Mouse (Mus musculus) T-helper 17 cell (primary cell): Measurements from ENCODE around the gene D930048N14Rik.
"Not testable (repeated sequence)": the region's sequence is repeated elsewhere in the genome, so short reads cannot be mapped to it uniquely, and the experiment has no call there.

Experiments
- in situ Hi-C, 2 experiments: fragments of 300-600 bp; cut with MboI, MseI; formaldehyde crosslinking; loops; 1 replicate in 1 of 2; 2 replicates in 1 of 2; pipeline ENCODE4 v1.15.1; 2025; ENCODE audit warnings: high pct_unique_total_duplicates in 2 of 2

The D930048N14Rik gene

DNA sequence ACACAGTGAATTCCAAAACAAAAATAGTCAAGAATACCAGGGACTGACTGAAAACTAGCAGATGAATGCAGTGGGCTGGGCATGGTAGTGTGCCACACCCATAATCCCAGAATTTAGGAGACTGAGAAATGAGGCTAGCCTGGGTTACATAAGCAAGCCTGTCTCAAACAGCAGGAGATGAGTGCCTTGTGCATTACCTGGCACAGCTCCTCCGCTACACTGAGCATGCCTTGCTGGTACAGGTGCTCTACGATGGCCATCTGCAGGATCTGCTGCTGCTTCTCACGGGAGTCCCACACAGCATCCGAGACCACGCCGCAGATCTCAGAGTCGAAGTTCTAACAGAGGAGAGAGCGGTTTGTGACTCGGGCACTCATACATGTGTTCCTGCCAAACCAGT lies 23.3 kb upstream of the D930048N14Rik start:
- in situ Hi-C loops: no loop called here

DNA sequence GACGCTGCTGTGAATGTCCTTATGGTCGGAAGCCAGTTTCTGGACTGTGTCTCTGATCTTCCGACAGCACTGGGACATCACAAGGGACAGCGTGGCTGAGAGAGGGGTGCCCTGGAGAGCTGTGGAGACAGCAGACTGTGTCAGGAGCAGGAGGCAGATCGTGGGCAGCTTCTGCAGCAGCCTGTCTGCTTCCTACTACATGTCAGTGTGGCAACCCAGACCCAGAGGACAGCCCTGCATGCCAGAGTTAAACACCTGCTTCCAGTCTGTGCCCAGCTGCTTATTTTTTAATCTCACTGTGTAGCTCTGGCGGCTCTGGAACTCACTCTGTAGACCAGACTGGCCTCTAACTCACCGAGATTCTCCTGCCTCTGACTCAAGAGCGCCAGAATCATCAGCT lies 22.8 kb upstream of the D930048N14Rik start:
- in situ Hi-C loops: no loop called here

DNA sequence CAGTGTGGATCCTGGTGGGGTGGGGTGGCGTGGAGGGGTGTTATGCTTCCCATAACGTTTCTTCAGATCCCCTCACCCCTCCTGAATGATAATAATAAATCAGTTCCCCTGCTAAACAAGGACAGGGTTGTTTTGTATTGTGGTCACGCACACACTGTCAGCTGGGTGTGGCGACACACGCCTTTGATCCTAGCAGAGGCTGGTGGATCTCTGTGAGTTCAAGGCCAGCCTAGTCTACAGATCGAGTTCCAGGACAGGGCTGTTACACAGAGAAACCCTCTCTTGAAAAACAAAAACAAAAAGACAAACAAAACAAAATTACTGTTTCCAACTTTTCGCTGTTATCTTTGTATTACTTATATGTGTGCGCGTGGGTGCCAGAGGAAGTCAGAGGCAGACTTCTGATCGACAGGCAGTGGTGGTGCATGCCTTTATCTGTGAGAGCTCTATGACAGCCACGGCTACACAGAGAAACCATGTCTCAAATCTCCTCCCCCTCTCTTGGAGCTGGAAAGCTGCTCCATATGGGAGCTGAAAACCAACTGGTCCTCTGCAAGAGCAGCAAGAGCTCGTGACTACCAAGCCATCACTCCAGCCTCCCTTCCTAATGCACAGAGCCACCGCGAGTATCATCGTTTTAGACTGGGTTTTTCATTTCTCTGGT lies 21.0 kb upstream of the D930048N14Rik start:
- in situ Hi-C loops: no loop called here

DNA sequence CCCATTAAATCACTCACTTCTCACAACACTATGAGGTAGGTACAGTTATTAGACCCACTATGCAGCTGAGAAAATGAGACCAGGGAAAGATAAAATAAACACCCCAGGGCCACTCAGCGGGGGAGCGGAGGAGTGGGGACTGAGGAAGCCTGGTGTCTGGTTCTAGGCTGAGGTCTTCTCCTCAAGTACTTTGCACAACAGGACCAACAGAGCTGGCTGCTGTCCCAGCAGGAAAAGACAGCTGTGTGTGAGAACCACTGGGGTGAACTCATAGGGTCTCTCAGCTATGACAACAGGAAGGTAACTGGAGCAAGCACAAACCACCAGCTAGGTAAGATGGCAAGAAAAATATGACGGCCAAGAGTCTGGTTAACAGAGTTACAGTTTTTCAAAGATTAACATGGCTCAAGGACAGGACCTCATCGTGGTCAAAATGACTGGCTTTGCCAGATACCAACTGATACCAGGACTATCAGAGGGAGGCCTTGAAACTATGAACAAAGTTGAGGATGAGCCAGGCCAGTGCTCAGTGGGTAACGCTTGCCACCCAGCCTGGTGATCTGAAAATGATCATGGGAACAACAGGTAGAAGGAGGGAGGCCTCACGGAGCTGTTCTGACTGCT lies 18.5 kb upstream of the D930048N14Rik start:
- in situ Hi-C loops: no loop called here

DNA sequence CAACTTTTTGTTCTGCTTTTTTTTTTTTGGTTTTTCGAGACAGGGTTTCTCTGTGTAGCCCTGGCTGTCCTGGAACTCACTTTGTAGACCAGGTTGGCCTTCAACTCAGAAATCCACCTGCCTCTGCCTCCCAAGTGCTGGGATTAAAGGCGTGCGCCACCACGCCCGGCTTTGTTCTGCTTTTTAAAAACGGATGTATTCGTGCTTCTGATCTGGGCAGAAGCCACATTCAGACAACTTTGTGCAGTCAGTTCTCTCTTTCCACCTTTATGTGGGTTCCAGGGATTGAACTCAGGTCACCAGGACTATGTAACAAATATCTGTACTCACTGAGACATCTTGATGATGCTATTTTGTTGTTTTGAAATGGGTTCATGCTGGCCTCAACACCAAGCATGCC lies 17.6 kb upstream of the D930048N14Rik start:
- in situ Hi-C loops: not testable (repeated sequence)

DNA sequence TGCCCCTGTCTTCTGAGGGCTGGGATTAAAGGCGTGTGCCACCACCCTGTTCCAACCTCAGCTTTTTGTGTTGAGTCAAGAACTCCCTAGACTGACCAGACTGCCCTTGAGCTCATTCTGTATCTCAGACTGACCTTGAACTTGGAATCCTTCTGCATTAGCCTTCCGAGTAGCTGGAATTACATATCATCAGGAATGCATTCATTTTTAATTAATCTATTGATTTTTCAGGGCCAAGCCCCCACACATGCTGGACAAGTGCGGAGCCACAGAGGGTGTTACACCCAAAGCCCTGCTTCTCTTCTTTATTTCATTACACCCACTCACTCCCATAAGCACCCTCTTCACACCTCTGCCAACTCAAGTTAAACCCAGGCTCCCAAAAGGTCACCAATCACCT lies 17.0 kb upstream of the D930048N14Rik start:
- in situ Hi-C loops: no loop called here

DNA sequence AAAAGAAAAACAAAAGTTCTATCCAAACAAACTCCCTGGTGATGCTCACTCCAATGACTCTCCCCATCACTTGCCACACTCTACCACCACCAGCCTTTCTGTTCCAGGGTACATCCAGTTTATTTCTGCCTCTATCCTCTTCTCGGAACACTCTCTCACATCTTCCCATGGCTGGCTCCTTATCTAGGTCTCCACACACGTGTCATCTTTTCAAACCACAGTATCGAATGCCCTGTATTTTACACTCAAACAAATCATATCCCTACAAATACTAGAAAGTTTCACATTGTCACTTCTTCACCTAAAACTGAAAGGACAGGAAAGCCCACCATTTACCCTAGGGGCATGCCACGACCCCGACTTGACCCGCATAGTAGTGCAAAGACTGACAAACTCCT lies 15.6 kb upstream of the D930048N14Rik start:
- in situ Hi-C loops: no loop called here

DNA sequence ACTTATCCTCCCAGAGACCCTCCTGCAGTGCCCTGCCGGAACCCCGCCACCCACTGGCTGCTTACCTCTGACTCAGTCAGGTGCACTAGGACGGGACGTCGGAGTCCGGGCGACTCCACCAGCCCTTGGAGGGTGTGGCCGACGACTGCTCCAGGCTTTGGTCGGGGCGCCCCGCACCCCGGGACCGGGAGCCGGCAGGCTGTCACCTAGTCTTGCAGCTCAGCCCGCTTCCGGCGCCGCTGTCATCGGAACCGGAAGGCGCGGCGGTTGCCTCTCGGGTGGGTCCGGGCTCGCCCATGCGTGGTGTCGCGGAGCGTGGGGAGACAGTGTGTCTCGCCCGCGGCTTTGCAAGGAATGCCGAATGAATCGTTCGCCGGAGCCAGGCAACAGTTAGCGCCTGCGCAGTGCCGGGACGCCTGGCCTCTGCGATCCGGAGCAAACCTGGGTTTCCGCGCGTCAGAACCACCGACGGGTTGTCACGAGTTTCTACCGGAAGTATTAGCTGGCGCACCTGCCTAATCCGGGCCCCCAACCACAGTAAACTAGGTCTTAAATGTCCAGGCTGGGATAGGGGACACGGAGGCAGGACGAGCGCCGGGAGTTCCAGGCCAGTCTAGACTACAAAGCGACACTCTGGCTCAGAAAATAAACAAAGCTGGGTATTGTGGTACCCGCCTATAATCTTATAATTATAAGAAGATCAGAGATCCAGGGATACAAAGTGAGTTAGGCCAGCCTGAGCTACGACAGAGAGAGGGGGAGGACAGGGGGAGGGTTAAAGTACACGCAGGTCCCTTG lies 15.0 kb upstream of the D930048N14Rik start, which contains the start of gene Rmnd5b:
Rmnd5b (minus strand) TSS at position 372 of the 798 bp plus-strand sequence.
- in situ Hi-C loops: no loop called here

DNA sequence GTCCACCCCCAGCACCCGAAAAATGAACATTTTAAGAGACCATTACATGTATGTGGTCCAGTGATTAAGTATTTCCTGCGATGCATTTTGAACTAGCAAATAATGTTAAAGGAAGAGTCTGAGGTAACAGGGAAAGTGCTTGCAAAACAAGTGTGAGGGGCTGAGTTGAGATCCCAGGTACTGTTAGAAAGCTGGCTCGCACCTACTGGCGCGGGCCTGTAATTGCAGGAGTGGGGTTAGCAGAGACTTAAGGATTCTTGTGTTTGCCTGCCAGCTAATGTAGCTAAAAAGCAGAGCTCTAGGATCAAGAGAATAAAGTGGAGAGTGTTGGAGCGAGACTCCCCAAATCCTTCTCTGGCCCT lies 14.4 kb upstream of the D930048N14Rik start:
- in situ Hi-C loops: no loop called here

DNA sequence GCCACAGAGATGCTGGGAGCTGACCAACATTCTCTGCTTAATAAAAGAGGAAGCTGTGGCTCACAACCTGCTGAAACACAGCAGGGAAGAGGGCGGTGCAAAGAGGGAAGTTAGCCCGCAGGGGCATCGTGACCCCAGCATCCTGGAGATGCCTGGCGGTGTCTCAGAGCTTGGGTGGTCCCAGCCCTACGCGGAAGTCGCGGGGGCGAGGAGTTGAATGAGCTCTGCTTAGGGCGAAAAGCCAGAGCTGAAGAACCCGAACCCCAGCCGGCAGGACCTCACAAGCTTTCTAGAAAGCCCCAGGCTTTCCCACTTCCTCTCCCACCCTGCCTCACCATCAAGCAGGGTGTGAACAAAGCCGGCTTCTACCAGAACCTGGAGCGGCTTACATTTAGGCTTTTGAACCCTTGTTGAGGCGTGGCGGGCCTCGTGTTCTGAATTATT lies 12.8 kb upstream of the D930048N14Rik start:
- in situ Hi-C loops: no loop called here

DNA sequence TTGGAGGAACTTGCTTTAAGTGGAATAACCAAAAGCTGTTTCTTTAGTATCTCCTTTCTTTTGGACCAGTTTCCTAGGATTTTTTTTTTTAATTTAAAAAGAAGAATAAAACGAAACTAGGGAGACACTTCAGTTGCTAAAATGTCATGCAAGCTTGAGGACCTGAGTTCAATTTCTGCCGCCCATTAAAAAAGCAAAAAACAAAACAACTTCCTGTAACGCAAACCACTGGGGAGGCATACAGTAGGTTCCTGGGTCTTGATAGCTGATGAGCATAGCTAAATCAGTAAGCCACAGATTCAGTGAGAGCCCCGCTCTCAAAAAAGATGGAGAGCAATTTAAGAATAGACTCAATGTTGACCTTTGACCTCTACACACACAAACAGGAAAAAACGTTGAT lies 12.3 kb upstream of the D930048N14Rik start:
- in situ Hi-C loops: no loop called here

DNA sequence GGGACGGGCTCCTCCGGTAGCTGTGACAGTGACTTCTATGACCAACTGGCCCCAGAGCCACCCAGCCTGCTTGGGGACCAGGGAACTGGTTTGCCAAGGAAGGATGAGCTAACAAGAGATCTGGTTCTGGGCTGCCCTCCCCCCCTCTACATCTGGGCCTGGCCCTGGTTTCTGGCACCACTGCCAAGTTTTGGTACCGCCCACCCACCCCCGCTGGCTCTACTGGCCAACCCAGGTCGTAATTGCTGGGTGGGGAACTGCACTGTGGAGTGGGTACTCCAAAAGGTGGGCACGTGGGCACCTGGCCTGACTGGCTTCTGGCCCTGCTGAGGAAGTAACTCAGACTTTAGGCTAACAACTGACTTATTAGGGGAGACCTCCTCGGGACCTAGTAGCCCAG lies 10.0 kb upstream of the D930048N14Rik start:
- in situ Hi-C loops: loop anchor here in 1 of 2 experiments (5.0 kb wide), 1 partner anchor 47 kb away; the partner anchor contains the start of gene 0610009B22Rik

DNA sequence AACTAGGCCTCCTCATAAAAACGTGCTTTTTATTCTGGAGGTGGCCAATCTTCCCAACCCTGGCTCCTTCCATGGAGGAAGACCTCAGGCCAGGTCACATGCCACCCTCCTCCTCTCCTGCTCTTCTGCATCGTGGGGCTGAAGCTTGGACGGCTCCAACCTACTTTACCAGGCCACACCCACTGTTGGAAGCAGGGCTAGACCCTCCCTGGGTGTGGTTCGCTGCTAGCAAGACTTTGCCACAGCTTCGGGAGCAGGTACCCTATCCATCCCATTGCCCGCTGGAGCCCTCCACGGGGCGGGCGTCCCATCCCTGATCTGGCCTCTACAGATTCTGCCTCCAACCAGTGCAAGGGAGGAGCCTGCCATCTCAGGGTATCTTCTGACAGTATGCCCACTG lies 7.6 kb upstream of the D930048N14Rik start:
- in situ Hi-C loops: loop anchor here in 1 of 2 experiments (5.0 kb wide), 1 partner anchor 44 kb away; the partner anchor contains the start of gene 0610009B22Rik

DNA sequence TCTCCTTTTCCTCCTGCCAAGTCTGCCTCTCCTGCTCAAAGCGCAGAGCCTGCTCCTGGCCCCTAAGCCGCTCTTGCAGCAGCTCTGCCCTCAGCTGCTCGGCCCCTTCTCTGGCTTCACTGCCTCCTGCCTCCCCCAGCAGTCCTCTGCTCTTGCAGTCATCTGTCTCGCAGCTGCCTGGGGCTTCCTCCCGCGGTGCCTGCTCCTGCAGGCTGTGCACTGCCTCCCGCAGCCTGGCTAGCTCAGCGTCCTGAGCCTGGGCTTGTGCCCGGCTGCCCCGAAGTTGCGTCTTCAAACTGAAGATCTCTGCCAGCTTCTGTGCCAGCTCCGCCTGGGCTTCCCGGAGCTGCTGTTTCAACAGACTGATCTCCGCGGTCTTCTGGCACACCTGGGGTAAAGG lies 7.0 kb upstream of the D930048N14Rik start:
- in situ Hi-C loops: loop anchor here in 1 of 2 experiments (5.0 kb wide), 1 partner anchor 44 kb away; the partner anchor contains the start of gene 0610009B22Rik

DNA sequence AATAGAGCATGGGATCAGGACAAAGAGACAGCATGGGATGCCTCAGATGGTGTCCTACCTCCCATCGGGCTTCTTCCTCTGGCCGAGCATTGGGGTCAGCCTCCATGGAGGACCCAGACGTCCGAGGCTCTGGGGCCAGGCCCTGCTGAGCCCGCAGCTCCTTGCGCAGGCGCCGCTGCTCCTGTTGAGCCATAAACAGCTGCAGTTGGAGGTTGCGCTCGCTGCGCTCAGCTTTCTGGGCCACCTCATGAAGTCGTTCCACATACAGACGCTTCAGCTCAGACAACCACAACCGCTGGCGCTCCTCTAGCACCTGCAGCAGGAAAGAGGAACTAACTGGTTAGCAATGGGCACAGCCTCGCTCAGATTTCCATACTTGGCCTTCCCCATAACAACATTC lies 6.5 kb upstream of the D930048N14Rik start:
- in situ Hi-C loops: loop anchor here in 1 of 2 experiments (5.0 kb wide), 1 partner anchor 43 kb away; the partner anchor contains the start of gene 0610009B22Rik

DNA sequence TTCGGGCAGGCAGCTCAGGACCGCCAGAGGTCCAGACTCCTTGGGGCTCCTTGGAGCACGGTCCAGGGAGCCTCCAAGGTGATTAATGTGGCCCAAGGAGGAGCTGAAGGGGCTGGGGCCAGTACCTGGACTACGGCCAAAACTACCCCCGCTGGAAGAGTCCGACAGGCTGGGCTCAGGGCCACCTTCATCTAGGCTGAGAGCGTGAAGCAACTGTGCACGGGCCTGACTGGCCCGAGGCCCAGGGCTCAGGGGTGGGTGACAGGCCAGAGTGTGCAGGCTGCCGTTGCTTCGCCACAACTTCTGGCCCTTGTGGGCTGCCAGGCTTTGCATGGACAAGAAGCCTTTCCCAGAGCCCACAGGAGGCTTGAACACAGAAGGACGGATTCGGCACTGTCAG lies 5.5 kb upstream of the D930048N14Rik start:
- in situ Hi-C loops: no loop called here

DNA sequence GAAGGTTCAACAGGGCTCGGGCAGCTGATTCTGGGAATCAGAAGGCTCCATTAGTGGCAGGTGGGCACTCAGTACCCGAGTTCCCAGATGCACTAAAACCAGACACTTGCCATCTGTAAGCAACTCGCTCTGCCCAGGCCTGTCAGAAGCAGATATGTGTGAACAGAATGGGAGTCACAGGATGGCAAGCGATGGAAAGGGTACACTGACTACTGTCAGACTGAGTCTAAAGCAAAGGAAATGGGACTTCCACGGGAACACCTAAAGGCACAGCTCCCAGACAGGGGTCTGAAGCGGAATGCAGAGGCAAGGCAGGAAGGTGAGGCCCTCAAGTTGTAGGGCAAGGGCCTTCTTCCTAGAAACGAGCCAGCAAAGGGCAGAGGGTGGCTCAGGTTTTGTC lies 4.5 kb upstream of the D930048N14Rik start:
- in situ Hi-C loops: no loop called here

DNA sequence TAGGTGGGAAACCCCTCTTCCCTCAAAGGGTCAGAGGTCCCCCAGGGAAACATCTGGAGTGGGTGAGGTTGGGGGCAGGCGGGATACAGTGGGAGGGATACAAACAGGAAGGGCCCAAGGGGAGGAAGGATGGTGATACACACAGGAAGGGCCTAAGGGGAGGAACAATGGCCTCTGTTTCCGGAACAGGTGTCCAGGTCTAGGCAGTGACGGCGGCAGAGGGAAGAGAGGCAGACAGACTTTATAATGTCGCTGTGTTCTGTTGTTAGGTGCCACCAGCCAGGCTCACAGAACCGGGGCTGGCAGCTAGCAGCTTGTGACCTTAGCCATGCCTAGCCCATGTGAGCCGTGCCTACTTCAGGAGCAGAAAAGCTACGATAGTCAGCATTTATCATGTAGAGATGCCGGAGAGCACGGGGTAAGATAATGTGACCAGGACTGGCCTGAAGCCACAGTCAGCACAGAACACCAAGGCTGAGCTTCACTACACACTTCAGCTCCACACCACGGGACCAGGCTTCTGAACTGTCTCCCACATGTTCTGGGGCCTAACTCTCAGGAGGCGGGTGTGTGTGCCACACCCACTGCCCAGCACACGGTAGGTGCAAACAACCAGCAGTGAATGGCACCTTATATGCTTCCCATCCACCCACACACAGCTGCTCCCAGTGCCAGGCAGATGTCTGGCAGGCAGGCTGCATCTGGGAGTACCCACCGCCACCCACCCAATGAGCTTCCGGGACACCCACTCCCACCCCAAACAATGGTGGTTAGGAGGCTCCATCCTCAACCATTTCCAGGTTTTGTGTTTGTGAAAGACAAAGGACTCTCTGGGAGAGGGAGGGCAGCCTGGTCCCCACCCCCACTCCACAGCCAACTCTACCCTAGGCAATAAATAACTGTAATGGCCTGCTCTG lies 3.7 kb upstream of the D930048N14Rik start:
- in situ Hi-C loops: no loop called here

DNA sequence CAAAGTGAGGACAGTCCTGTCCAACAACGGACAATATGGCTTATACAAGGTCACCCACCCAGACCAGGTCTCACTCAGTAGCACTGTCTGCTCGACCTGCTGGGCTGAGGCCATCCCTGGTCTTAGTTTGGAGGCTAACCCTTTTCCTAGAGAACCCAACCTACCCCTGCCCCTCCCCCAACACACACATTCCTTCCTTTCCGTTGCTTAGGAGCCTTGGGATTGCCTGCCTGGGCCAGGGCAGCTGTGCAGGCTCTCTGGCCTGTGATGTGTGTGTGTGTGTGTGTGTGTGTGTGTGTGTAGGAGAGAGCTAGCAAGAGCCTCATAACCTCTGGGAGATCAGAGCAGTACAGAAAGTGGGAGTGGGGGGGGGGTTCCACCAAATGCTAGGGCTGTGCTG lies 2.2 kb upstream of the D930048N14Rik start:
- in situ Hi-C loops: no loop called here

DNA sequence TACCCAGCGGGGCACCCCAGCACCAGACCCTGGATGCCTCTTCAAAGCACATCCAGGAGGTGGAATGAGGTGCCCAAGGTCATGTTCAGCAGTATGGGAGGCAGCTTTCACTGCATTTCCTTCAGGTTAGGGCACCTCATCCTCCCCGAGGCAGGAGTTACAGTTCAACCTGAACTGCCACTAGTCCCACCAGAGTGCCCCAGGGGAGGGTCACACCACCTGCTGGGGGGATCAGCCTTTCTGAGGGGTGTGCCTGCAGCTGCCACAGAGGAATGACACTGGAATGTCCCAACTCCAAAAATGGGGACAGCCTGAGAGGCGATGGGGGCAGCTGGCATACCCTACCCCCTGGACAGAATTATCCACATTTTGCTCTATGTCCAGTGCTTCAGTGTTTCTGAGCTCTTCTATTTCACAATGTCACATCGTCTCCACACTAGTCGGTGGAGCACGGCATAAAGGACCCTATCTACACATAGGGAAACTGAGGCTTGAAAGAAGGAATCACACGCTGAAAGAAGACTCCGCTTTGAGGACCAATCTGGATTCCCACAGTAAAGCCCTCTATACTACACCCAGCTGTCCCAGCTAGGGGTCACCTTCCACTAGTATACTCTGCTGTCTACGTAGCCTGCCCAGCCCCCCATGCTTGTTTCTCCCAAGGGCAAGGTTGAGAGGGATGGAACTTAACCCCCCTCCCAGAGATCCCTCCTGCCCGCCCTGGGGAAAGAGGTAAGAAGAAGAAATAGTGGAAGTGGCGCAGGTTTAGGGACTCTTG lies 1.5 kb upstream of the D930048N14Rik start:
- in situ Hi-C loops: no loop called here
